Mouse (Mus musculus) myocyte (in vitro differentiated cells): Measurements from ENCODE around the gene Eif4e3. TPM values are rescaled to one million over a fixed set of nuclear protein-coding genes. Genes with fewer than 3 reads are reported as not detected.

Experiments
- H3K27me3 ChIP-seq: one replicate; pipeline ENCODE4 v1.6.1; 2011; ENCODE audit not compliant: control insufficient read depth, insufficient read depth, insufficient read length
- H3K36me3 ChIP-seq: one replicate; pipeline ENCODE4 v1.6.1; 2011; ENCODE audit not compliant: control insufficient read depth, insufficient read depth
- H3K4me2 ChIP-seq: one replicate; pipeline ENCODE4 v1.6.1; 2011; ENCODE audit warnings: low read depth, control low read depth
- H3K4me3 ChIP-seq: one replicate; pipeline ENCODE4 v1.5.1; 2011; ENCODE audit warnings: mild to moderate bottlenecking, control low read depth, moderate library complexity
- H3K79me2 ChIP-seq: one replicate; pipeline ENCODE4 v1.6.1; 2011; ENCODE audit not compliant: control insufficient read depth, insufficient read depth
- H3ac ChIP-seq: one replicate; pipeline ENCODE4 v1.6.1; 2011; ENCODE audit not compliant: control insufficient read depth, insufficient read length
- CEBPB ChIP-seq: IDR thresholded peaks from 2 replicates; pipeline ENCODE4 v1.6.1; 2011; ENCODE audit warnings: mild to moderate bottlenecking, moderate library complexity; ENCODE audit not compliant: poor library complexity, insufficient read depth, severe bottlenecking
- E2F4 ChIP-seq: IDR thresholded peaks from one replicate; pipeline ENCODE4 v1.6.1; 2011; ENCODE audit warnings: mild to moderate bottlenecking, control low read depth, moderate library complexity; ENCODE audit not compliant: insufficient read depth
- MAX ChIP-seq: IDR thresholded peaks from one replicate; pipeline ENCODE4 v1.6.1; 2011; ENCODE audit warnings: low read depth, mild to moderate bottlenecking, control low read depth
- MYOD1 ChIP-seq, 3 experiments: IDR thresholded peaks; one replicate each; pipeline ENCODE4 v1.6.1; 2011; ENCODE audit warnings: control low read depth in 2 of 3, low read depth in 2 of 3, mild to moderate bottlenecking in 2 of 3, moderate library complexity in 1 of 3; ENCODE audit not compliant: insufficient read length in 2 of 3, control insufficient read depth in 1 of 3
- MYOG ChIP-seq, 3 experiments: IDR thresholded peaks; one replicate each; pipeline ENCODE4 v1.6.1; 2011; ENCODE audit warnings: control low read depth in 2 of 3, low read depth in 2 of 3, mild to moderate bottlenecking in 2 of 3; ENCODE audit not compliant: insufficient read length in 2 of 3, control insufficient read depth in 1 of 3, insufficient read depth in 1 of 3
- POLR2A ChIP-seq: IDR thresholded peaks from one replicate; pipeline ENCODE4 v1.6.1; 2011; ENCODE audit warnings: low read depth, mild to moderate bottlenecking, control low read depth, moderate library complexity; ENCODE audit not compliant: insufficient read length
- POLR2AphosphoS2 ChIP-seq: IDR thresholded peaks from one replicate; pipeline ENCODE4 v1.6.1; 2011; ENCODE audit warnings: low read depth, control low read depth; ENCODE audit not compliant: insufficient read length
- REST ChIP-seq: IDR thresholded peaks from one replicate; pipeline ENCODE4 v1.6.1; 2011; ENCODE audit warnings: mild to moderate bottlenecking, control low read depth, moderate library complexity; ENCODE audit not compliant: insufficient read depth, insufficient read length
- SRF ChIP-seq: IDR thresholded peaks from one replicate; pipeline ENCODE4 v1.6.1; 2011; ENCODE audit warnings: low read depth; ENCODE audit not compliant: control insufficient read depth, insufficient read length
- TCF12 ChIP-seq: IDR thresholded peaks from one replicate; pipeline ENCODE4 v1.6.1; 2011; ENCODE audit warnings: mild to moderate bottlenecking, control low read depth; ENCODE audit not compliant: poor library complexity, insufficient read depth, severe bottlenecking
- TCF3 ChIP-seq: IDR thresholded peaks from one replicate; pipeline ENCODE4 v1.6.1; 2011; ENCODE audit warnings: low read depth, control low read depth; ENCODE audit not compliant: insufficient read length
- USF1 ChIP-seq: IDR thresholded peaks from one replicate; pipeline ENCODE4 v1.6.1; 2011; ENCODE audit warnings: low read depth, mild to moderate bottlenecking, control low read depth, moderate library complexity
- polyA plus RNA-seq: library from polyadenylated mRNA; unstranded; fragments of >200 nt; fragmentation: generic; extraction: Trizol; gene quantifications from one replicate; pipeline ENCODE4 v1.2.1, GENCODE M21; 2012; ENCODE audit warnings: missing spikeins

Gene Eif4e3
- polyA plus RNA-seq, 1 experiment: 6.1 TPM

GRCm38 (mm10) chr6:99700484-99700883 is 33.9 kb upstream of the Eif4e3 start:
- no peaks in the 10 kb centered on the region for H3K79me2 ChIP-seq
- H3K36me3 ChIP-seq: no peaks in the 10 kb centered on the region
- peaks cover 27% of the 10 kb centered on the region for H3K27me3 ChIP-seq
- no peak overlapping the region for H3K4me2 ChIP-seq
- no peak overlapping the region for H3K4me3 ChIP-seq
- no peak overlapping the region for H3ac ChIP-seq
- TF ChIP-seq CEBPB (no peak), MYOG (IDR thresholded peaks at IDR 0.05; ENCODE audit: control insufficient read depth in 1 of 3, insufficient read depth in 1 of 3, insufficient read length in 2 of 3, low read depth in 2 of 3) (no peak), TCF12 (no peak), POLR2AphosphoS2 (no peak)

- no peak overlapping the region for H3ac ChIP-seq
- no peak overlapping the region for H3K4me2 ChIP-seq
- TF ChIP-seq MAX (no peak), MYOD1 (IDR thresholded peaks at IDR 0.05; ENCODE audit: control insufficient read depth in 1 of 3, insufficient read length in 2 of 3, low read depth in 2 of 3) (no peak), POLR2AphosphoS2 (no peak), USF1 (no peak), REST (no peak), E2F4 (no peak), CEBPB (no peak), SRF (no peak), MYOG (IDR thresholded peaks at IDR 0.05; ENCODE audit: control insufficient read depth in 1 of 3, insufficient read depth in 1 of 3, insufficient read length in 2 of 3, low read depth in 2 of 3) (no peak), TCF12 (no peak), TCF3 (no peak)
- no peaks in the 10 kb centered on the region for H3K79me2 ChIP-seq
- no peak overlapping the region for H3K4me3 ChIP-seq
- H3K27me3 ChIP-seq: peaks cover 67% of the 10 kb centered on the region
- no peaks in the 10 kb centered on the region for H3K36me3 ChIP-seq
Measured at GRCm38 (mm10) chr6:99692916-99693841, 26.6 kb upstream of the Eif4e3 start.

- H3ac ChIP-seq: no peak within 1 kb of the TSS
- H3K27me3 ChIP-seq: peaks cover 61% of the 10 kb centered on the region
- no peak within 1 kb of the TSS for H3K4me2 ChIP-seq
- no peak for TF ChIP-seq CEBPB
- no peak for TF ChIP-seq USF1
- no peak for TF ChIP-seq REST
- no peak for TF ChIP-seq MYOD1 (IDR thresholded peaks at IDR 0.05; ENCODE audit: control insufficient read depth in 1 of 3, insufficient read length in 2 of 3, low read depth in 2 of 3)
- TF ChIP-seq POLR2AphosphoS2: no peak
- no peak for TF ChIP-seq SRF
- TF ChIP-seq MAX: no peak
- no peak for TF ChIP-seq POLR2A
- TF ChIP-seq MYOG (IDR thresholded peaks at IDR 0.05; ENCODE audit: control insufficient read depth in 1 of 3, insufficient read depth in 1 of 3, insufficient read length in 2 of 3, low read depth in 2 of 3): no peak
- TF ChIP-seq E2F4: no peak
- no peak for TF ChIP-seq TCF3
- TF ChIP-seq TCF12: no peak
- no peaks in the 10 kb centered on the region for H3K36me3 ChIP-seq
- H3K4me3 ChIP-seq: no peak within 1 kb of the TSS
- H3K79me2 ChIP-seq: no peaks in the 10 kb centered on the region
Measured at GRCm38 (mm10) chr6:99692206-99692915, 25.8 kb upstream of the Eif4e3 start, which contains the start of gene Gpr27. Gpr27 (plus strand) TSS chr6:99692679.

GRCm38 (mm10) chr6:99691666-99692205 is 25.2 kb upstream of the Eif4e3 start:
- Histone ChIP-seq H3K4me2 (no peak overlapping the region), H3K79me2 (no peaks in the 10 kb centered on the region), H3K4me3 (no peak overlapping the region), H3K36me3 (no peaks in the 10 kb centered on the region), H3ac (no peak overlapping the region), H3K27me3 (peaks cover 59% of the 10 kb centered on the region)
- TF ChIP-seq TCF3 (no peak), TCF12 (no peak), CEBPB (no peak), SRF (no peak), POLR2A (no peak), MYOD1 (IDR thresholded peaks at IDR 0.05; ENCODE audit: control insufficient read depth in 1 of 3, insufficient read length in 2 of 3, low read depth in 2 of 3) (no peak), E2F4 (no peak), USF1 (no peak), POLR2AphosphoS2 (no peak), REST (no peak), MYOG (IDR thresholded peaks at IDR 0.05; ENCODE audit: control insufficient read depth in 1 of 3, insufficient read depth in 1 of 3, insufficient read length in 2 of 3, low read depth in 2 of 3) (no peak), MAX (no peak)
